Mouse (Mus musculus) midbrain, embryonic 15.5 days (tissue): ENCODE measurements around the gene B4galt1. TPM values are rescaled to one million over a fixed set of nuclear protein-coding genes. Genes with fewer than 3 reads are reported as not detected.

ENCODE experiments used
- ATAC-seq: fragments of 200-750 bp; cut with Nextera tagmentation; replicated peaks from 2 replicates; pipeline ENCODE4 v1.8.0; 2017; ENCODE audit warnings: moderate TSS enrichment
- H3K27ac ChIP-seq: fragments of 300-500 bp; sonication (generic); 2 replicates; pipeline ENCODE4 v1.5.1; 2015; ENCODE audit warnings: mild to moderate bottlenecking, inconsistent platforms
- H3K27me3 ChIP-seq: fragments of 300-500 bp; sonication (generic); replicated peaks from 2 replicates; pipeline ENCODE4 v1.6.1; 2015; ENCODE audit warnings: inconsistent platforms
- H3K36me3 ChIP-seq: fragments of 300-500 bp; sonication (generic); replicated peaks from 2 replicates; pipeline ENCODE4 v1.6.1; 2015; ENCODE audit warnings: inconsistent platforms
- H3K4me1 ChIP-seq: fragments of 300-500 bp; sonication (generic); 2 replicates; pipeline ENCODE4 v1.6.1; 2015; ENCODE audit warnings: inconsistent platforms
- H3K4me2 ChIP-seq: fragments of 300-500 bp; sonication (generic); 2 replicates; pipeline ENCODE4 v1.6.1; 2015; ENCODE audit warnings: inconsistent platforms, mild to moderate bottlenecking, moderate library complexity
- H3K4me3 ChIP-seq: fragments of 300-500 bp; sonication (generic); 2 replicates; pipeline ENCODE4 v1.5.1; 2015; ENCODE audit warnings: mild to moderate bottlenecking, inconsistent platforms
- H3K9ac ChIP-seq: fragments of 300-500 bp; sonication (generic); 2 replicates; pipeline ENCODE4 v1.6.1; 2015; ENCODE audit warnings: mild to moderate bottlenecking, inconsistent platforms
- H3K9me3 ChIP-seq: fragments of 300-500 bp; sonication (generic); 2 replicates; pipeline ENCODE4 v1.6.1; 2016; ENCODE audit warnings: inconsistent platforms
- WGBS: fragments of 180-500 bp; shearing (Covaris S2); methylation state at CpG from one replicate; pipeline ENCODE4 v1.1.7; 2015; ENCODE audit warnings: mixed read lengths; 5-methylcytosine and 5-hydroxymethylcytosine counted together
- microRNA-seq: library from miRNA; unstranded; fragments of <30 nt; microRNA quantifications from one replicate; pipeline ENCODE4, GENCODE M21; 2016
- polyA plus RNA-seq: library from polyadenylated mRNA; unstranded; fragments of >200 nt; fragmentation: Nextera tagmentation; extraction: Ambion mirVana; gene quantifications from 2 replicates; pipeline ENCODE4 v1.2.1, GENCODE M21; 2015

Gene B4galt1
- polyA plus RNA-seq, 1 experiment from 2014 or later = 7.8 TPM

DNA sequence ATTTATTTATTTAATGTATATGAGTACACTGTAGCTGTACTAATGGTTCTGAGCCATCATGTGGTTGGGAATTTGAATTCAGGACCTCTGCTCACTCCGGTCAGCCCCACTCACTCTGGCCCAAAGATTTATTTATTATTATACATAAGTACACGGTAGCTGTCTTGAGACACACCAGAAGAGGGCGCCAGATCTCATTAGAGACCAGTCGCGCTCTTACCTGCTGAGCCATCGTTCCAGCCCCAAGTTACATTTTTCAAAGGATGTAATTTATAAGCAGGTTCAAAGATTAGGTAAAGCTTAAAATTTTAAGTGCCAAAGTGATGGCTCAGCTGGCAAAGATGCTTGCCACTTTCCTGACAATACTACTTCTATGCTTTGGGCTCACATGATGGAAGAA, 75.1 kb downstream of the B4galt1 start:
- H3K9me3 ChIP-seq = no peaks in the 10 kb centered on the region
- H3K36me3 ChIP-seq = no peaks in the 10 kb centered on the region
- no peak overlapping the region for H3K9ac ChIP-seq
- peaks cover 11% of the 10 kb centered on the region for H3K4me1 ChIP-seq
- no peak for ATAC-seq
- no peak overlapping the region for H3K27ac ChIP-seq
- 78% methylated on average over 6 of the region's 6 CpGs for WGBS
- no peaks in the 10 kb centered on the region for H3K27me3 ChIP-seq
- H3K4me2 ChIP-seq = no peak overlapping the region
- H3K4me3 ChIP-seq = no peak overlapping the region

DNA sequence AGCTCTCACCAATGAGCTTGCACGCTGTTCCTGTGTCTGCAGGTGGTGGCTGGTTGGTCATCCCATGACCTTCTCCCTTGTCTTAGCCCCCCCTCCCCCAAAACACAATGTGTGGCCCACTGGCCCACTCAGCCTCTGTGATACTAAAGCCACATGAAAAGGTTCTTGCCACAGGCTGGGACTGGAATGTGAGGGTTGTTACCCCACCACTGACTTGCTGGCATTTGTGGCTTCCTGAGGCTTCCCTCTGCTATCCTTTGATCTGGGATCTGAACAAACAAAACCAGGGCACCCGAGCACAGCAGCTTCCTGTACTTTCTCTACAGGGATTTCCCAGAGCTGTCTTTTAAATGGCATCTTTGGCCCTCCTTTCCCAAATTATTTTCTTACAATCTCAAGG, 76.7 kb downstream of the B4galt1 start:
- no peak overlapping the region for H3K27ac ChIP-seq
- peaks cover 11% of the 10 kb centered on the region for H3K4me1 ChIP-seq
- 28% methylated on average over 2 of the region's 2 CpGs for WGBS
- H3K9me3 ChIP-seq = no peaks in the 10 kb centered on the region
- H3K9ac ChIP-seq = no peak overlapping the region
- H3K4me3 ChIP-seq = no peak overlapping the region
- no peak overlapping the region for H3K4me2 ChIP-seq
- no peaks in the 10 kb centered on the region for H3K36me3 ChIP-seq
- no peak for ATAC-seq
- H3K27me3 ChIP-seq = no peaks in the 10 kb centered on the region

DNA sequence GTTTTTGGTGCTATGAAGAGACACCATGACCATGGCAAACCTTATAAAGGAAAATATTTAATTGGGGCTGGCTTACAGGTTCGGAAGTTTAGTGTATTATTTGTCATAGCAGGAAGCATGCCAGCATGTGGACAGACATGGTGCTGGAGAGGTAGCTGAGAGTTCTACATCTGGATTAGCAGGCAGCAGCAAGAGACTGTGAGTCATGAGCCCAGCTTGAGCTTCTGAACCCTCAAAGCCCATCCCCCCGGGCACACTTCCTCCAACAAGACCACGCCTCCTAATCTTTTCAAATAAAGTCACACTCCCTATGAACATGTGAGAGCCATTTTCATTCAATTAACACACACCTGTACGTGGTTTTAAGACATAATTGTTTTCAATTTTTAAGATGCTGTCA, 77.4 kb downstream of the B4galt1 start:
- H3K9ac ChIP-seq = no peak overlapping the region
- WGBS = 82% methylated on average over 4 of the region's 4 CpGs
- H3K4me1 ChIP-seq = peaks cover 11% of the 10 kb centered on the region
- no peak for ATAC-seq
- no peak overlapping the region for H3K27ac ChIP-seq
- H3K4me2 ChIP-seq = no peak overlapping the region
- no peak overlapping the region for H3K4me3 ChIP-seq
- H3K9me3 ChIP-seq = no peaks in the 10 kb centered on the region
- H3K36me3 ChIP-seq = no peaks in the 10 kb centered on the region
- no peaks in the 10 kb centered on the region for H3K27me3 ChIP-seq

DNA sequence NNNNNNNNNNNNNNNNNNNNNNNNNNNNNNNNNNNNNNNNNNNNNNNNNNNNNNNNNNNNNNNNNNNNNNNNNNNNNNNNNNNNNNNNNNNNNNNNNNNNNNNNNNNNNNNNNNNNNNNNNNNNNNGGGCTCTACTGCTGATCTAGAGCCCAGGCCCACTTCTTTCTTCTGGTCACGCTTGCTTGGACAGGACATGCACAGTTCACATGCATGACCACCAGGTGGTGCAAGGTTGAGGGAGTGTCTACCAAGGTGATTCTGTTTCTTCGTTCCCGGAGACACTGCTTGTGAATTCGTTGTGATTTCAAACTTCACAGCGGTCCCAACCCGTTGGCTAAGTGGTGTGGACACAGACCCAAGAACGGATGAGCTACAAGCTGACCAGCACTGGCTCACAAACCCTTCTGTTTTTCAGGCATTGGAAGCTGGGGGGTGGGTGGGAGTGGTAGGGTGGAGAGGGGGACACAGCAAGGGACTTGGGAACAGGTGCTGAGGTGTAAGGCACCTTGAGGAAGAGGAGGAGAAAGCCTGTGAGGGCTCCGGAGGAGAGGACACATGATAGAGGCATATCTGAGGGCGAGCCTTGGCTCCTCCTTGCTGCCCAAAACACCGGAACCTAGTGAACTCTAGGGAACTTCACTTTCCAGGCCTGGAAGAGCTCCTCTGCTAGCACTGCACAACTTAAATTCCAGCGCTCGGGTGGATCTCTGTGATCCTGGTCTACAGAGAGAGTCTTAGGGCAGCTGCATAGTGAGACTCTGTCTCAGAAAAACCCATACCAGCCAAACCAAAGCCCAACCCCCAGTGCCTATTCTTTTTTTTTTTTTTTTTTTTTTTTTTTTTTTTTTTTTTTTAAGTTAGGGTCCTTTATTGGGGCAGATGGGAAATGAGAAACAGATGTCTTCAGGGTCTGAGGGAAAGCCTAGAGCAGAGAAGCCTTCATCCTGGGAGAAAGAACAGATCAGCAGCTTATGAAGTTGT, 79.2 kb downstream of the B4galt1 start:
- peak; percentile 65 for ATAC-seq
- 0 out of 2 replicates have a peak overlapping the region, but pooled peaks have one; percentile 2 for H3K9ac ChIP-seq

DNA sequence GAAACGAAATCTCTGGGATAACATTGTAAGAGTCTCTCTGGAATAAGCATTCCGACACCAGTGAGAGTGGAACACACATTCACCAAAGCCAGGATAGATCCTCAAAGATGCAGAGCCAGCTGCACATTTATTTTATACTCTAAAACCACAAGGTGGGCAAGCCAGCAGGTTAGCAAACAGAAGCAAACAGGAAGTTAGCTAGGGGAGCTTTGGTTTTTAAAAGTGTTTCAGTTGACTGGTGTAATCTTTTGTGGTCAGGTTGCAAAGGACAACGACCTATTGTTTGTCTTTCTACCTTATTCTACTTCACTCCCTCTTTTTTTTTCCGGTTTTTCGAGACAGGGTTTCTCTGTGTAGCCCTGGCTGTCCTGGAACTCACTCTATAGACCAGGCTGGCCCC, 93.9 kb downstream of the B4galt1 start:
- Histone ChIP-seq H3K4me1 (peaks cover 9% of the 10 kb centered on the region), H3K4me3 (no peak overlapping the region), H3K27ac (no peak overlapping the region), H3K9me3 (no peaks in the 10 kb centered on the region), H3K9ac (no peak overlapping the region), H3K4me2 (no peak overlapping the region), H3K27me3 (peaks cover 10% of the 10 kb centered on the region; the same call in 1 of the 2 replicates), H3K36me3 (no peaks in the 10 kb centered on the region; the same call in 1 of the 2 replicates)
- 58% methylated on average over 5 of the region's 5 CpGs for WGBS
- ATAC-seq = no peak

More for the DNA sequence above, 79.2 kb downstream of the B4galt1 start:
- Histone ChIP-seq H3K4me1 (peaks cover 11% of the 10 kb centered on the region), H3K9me3 (no peaks in the 10 kb centered on the region), H3K4me3 (no peak overlapping the region), H3K36me3 (no peaks in the 10 kb centered on the region), H3K27ac (no peak overlapping the region), H3K27me3 (no peaks in the 10 kb centered on the region), H3K4me2 (peak overlapping the region; percentile 34; the same call in 1 of the 2 replicates)
- 20% methylated on average over 12 of the region's 12 CpGs for WGBS

DNA sequence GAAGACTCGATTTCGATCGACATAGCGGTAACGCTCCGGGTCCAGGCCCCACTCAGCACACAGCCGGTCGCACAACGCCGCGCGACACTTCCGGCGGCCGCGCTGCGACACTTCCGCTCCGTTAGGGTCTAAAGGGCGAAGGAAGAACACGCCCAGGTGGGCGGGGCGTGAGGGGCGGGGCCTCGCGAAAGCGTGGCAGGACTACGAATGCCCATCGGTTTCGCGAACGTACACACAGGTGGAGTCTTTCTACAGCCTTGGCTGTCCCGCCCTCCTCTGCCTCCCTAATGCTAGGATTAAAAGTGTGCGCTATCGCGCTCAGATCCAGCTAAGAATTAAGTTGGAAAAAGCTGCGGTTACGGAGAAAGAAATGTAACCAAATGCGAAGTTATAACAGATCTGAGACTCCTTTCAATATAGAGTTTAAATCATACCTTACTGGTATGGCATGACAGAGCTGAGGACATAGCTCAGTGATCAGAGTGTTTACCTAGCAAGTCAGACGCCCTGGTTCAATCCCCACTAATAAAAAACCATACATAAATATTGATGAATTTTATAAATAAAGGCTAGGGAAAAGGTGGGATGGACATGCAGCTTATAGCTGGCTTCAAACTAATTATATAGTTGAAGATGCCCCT, 95.9 kb downstream of the B4galt1 start, which contains the start of gene Smu1:
Smu1 (minus strand) TSS at position 144 of the 641 bp plus-strand sequence.
- Histone ChIP-seq H3K9me3 (no peaks in the 10 kb centered on the region), H3K9ac (peak within 1 kb of the TSS; percentile 68), H3K4me3 (peak within 1 kb of the TSS; percentile 67), H3K27me3 (peaks cover 10% of the 10 kb centered on the region; the same call in 1 of the 2 replicates), H3K4me1 (peaks cover 9% of the 10 kb centered on the region), H3K36me3 (peaks cover 12% of the 10 kb centered on the region), H3K27ac (peak within 1 kb of the TSS; percentile 71), H3K4me2 (peak within 1 kb of the TSS; percentile 70)
- under 1% methylated on average over 40 of the region's 40 CpGs for WGBS
- peak; percentile 99 for ATAC-seq

DNA sequence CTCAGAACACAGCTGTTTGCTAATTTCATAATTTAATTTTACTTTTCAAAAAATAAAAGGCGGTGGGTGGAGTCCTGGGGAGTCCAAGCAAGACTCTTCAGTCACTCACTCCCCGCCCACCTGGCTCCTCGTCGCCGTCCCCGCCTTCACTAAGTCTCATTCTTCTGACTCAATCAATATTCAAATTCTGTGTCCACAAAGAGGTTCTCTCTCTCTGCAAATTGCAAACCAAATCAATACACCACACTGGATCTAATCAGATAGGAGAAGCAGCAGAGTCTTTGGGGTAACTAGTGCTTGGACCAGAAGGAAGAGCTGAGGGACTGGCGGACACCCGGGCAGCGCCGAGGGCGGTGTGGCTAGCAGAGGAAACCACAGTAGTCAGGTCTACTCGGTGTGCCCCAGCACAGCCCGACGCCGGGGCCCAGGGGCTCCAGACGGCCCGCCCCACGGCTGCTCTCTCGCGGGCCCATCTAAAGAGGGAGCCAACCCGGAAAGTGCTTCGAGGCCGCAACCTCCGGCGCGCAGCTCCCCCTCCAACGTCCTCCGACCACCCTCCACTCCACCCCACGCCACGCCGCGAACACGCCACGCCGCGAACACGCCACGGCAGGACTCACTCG, 96.5 kb downstream of the B4galt1 start:
- peaks cover 17% of the 10 kb centered on the region for H3K36me3 ChIP-seq
- peak overlapping the region; percentile 67 for H3K4me3 ChIP-seq
- peak overlapping the region; percentile 71 for H3K27ac ChIP-seq
- no peaks in the 10 kb centered on the region for H3K9me3 ChIP-seq
- peaks cover 10% of the 10 kb centered on the region; the same call in 1 of the 2 replicates for H3K27me3 ChIP-seq
- peak overlapping the region; percentile 70 for H3K4me2 ChIP-seq
- WGBS = under 1% methylated on average over 39 of the region's 39 CpGs
- peaks cover 9% of the 10 kb centered on the region for H3K4me1 ChIP-seq
- H3K9ac ChIP-seq = peak overlapping the region; percentile 68
- peak; percentile 85 for ATAC-seq

Small RNA genes lying within 50 kb of the gene (microRNA-seq; reads per million reads assigned to microRNA genes)
- gene Gm24112 (not detected), gene Gm25931 (not detected), gene Mir5123 (not detected)

Other genes starting within 250 kb of the B4galt1 start
- gene Aptx, start 150.8 kb downstream of the B4galt1 start, polyA plus RNA-seq = 48.2 and 50.8 TPM in 2 replicates
- 628 and 666 TPM in 2 replicates for gene Dnaja1, start 131.9 kb downstream of the B4galt1 start, polyA plus RNA-seq
- gene Smu1, start 96.1 kb downstream of the B4galt1 start, polyA plus RNA-seq = 118 and 120 TPM in 2 replicates
- gene Spink4, start 66.0 kb upstream of the B4galt1 start, polyA plus RNA-seq = not detected in 2 replicates
- gene Bag1, start 94.3 kb upstream of the B4galt1 start, polyA plus RNA-seq = 173 and 181 TPM in 2 replicates
- gene Chmp5, start 94.4 kb upstream of the B4galt1 start, polyA plus RNA-seq = 150 and 156 TPM in 2 replicates
- 110 and 121 TPM in 2 replicates for gene Nfx1, start 116.9 kb upstream of the B4galt1 start, polyA plus RNA-seq
- gene Aqp7, start 194.1 kb upstream of the B4galt1 start, polyA plus RNA-seq = not detected in 2 replicates
- gene Aqp3, start 244.2 kb upstream of the B4galt1 start, polyA plus RNA-seq = 0.15 and 0.58 TPM in 2 replicates